In genomic region chr10:58559098-58559497, GRCm38 (mm10) we compare ENCODE assay signal across 9 mouse cellular contexts.
DNase-seq lines count a peak whose midpoint lies in the region; ATAC-seq and TF ChIP-seq lines count a peak whose summit lies in the region.
"Had no signal": no experiment of that assay in that cellular context is flagged by ENCODE, and none has a peak within 500 bp of the region (broad histone marks: within the 10 kb centered on the region; RNA-seq: fewer than 3 reads in every experiment).

No protein-coding gene starts in this region.

- H3K27ac ChIP-seq in cortical plate, adult 2 months (ENCODE audit: insufficient read depth, low read length), result no peak overlapping the region
- H3K27ac ChIP-seq in olfactory bulb, adult 2 months (ENCODE audit: insufficient read depth, low read depth, low read length), result no peak overlapping the region
- H3K27ac ChIP-seq: hindbrain, embryonic 15.5 days had no signal

- intact Hi-C loops in left cerebral cortex, postnatal 25 days (cut with DNase I), result loop anchor here (5.0 kb wide), 1 partner anchor 113 kb away; no protein-coding TSS in a partner anchor

- TF ChIP-seq POLR2A in cortical plate, adult 2 months (IDR thresholded peaks at IDR 0.05; ENCODE audit: extremely low read depth, insufficient read depth, low read length), result no peak
- no peak for TF ChIP-seq POLR2A in olfactory bulb, adult 2 months (IDR thresholded peaks at IDR 0.05; ENCODE audit: insufficient read depth, low read depth, low read length)

- H3K4me3 ChIP-seq in cortical plate, adult 2 months (ENCODE audit: insufficient read depth, low read length), result no peak overlapping the region
- H3K4me3 ChIP-seq in olfactory bulb, adult 2 months (ENCODE audit: insufficient read depth, low read depth, low read length), result no peak overlapping the region
- H3K4me3 ChIP-seq: hindbrain, embryonic 15.5 days had no signal

- ATAC-seq in monocyte, adult 5-6 weeks (replicated peaks; ENCODE audit: insufficient number of reproducible peaks, low FRiP score, low TSS enrichment, poor library complexity, severe bottlenecking), result no peak

- TF ChIP-seq CTCF in cortical plate, adult 2 months (IDR thresholded peaks at IDR 0.05; ENCODE audit: extremely low read depth, insufficient read depth, low read length), result peak; percentile 50
- TF ChIP-seq CTCF in olfactory bulb, adult 2 months (IDR thresholded peaks at IDR 0.05; ENCODE audit: insufficient read depth, low read depth, low read length), result peak; percentile 25; the same call in 1 of the 2 replicates

- H3K4me1 ChIP-seq in cortical plate, adult 2 months (ENCODE audit: control insufficient read depth, insufficient read depth, low read length), result no peaks in the 10 kb centered on the region
- no peaks in the 10 kb centered on the region for H3K4me1 ChIP-seq in olfactory bulb, adult 2 months (ENCODE audit: control insufficient read depth, insufficient read depth, low read length)
- H3K4me1 ChIP-seq: hindbrain, embryonic 15.5 days had no signal

- WGBS in olfactory bulb, adult 2 months, result 33% methylated on average over 7 of the region's 7 CpGs

- peak; percentile 52 for DNase-seq in right cerebral cortex, adult 18-20 months
- no peak for DNase-seq in right cerebral cortex, postnatal 36 days (ENCODE audit: low spot score in 2 of 2)
- DNase-seq in adrenal gland, adult 2 months, result peak; percentile 28
- peak; percentile 9 for DNase-seq in gonadal fat pad, adult 2 months (ENCODE audit: low read depth)
- DNase-seq in left cerebral cortex, postnatal 25 days (ENCODE audit: low spot score in 2 of 2), result peak; percentile 54 to 67

Comparison
In these comparisons a context has a peak if more than half of its experiments do, and no peak if none do; other contexts are left out.
1. DNase-seq: peak in right cerebral cortex, adult 18-20 months (single experiment), adrenal gland, adult 2 months (single experiment), gonadal fat pad, adult 2 months (single experiment) and left cerebral cortex, postnatal 25 days (2 of 2); none in right cerebral cortex, postnatal 36 days (0 of 2).